Mouse (Mus musculus) gonadal fat pad, adult 2 months (tissue): Measurements from ENCODE around the gene Hoxa2. TPM values are rescaled to one million over a fixed set of nuclear protein-coding genes. Genes with fewer than 3 reads are reported as not detected.

ENCODE experiments used
- DNase-seq: peaks from one replicate; pipeline ENCODE4 v3.0.0-alpha.2; 2012; ENCODE audit warnings: low read depth
- polyA plus RNA-seq: library from polyadenylated mRNA; depleted of rRNA; stranded (reverse); fragments of >200 nt; gene quantifications from 2 replicates; pipeline ENCODE4 v1.2.3, GENCODE M21; 2012

The Hoxa2 gene
- polyA plus RNA-seq, 1 experiment = 1.6 TPM

- DNase-seq = no peak
These were observed 15.6 kb upstream of the Hoxa2 start for GRCm38 (mm10) chr6:52180213-52180710.

- no peak for DNase-seq
These were observed 15.1 kb upstream of the Hoxa2 start for GRCm38 (mm10) chr6:52179690-52180089.

GRCm38 (mm10) chr6:52178918-52179665, 14.5 kb upstream of the Hoxa2 start:
- no peak for DNase-seq

- no peak for DNase-seq
These were observed 13.2 kb upstream of the Hoxa2 start for GRCm38 (mm10) chr6:52177806-52178205.

GRCm38 (mm10) chr6:52177061-52177735, 12.6 kb upstream of the Hoxa2 start, which contains the start of gene 5730596B20Rik:
Gene 5730596B20Rik (plus strand): TSS chr6:52177498.
- DNase-seq = no peak

GRCm38 (mm10) chr6:52176391-52176790, 11.8 kb upstream of the Hoxa2 start:
- DNase-seq = no peak

GRCm38 (mm10) chr6:52175864-52176263, 11.2 kb upstream of the Hoxa2 start:
- DNase-seq = no peak

- DNase-seq = no peak
These were observed 10.5 kb upstream of the Hoxa2 start for GRCm38 (mm10) chr6:52174968-52175751.

- no peak for DNase-seq
These were observed 9.0 kb upstream of the Hoxa2 start for GRCm38 (mm10) chr6:52173648-52174047.

- DNase-seq = no peak
These were observed 7.9 kb upstream of the Hoxa2 start for GRCm38 (mm10) chr6:52172501-52172900.

- DNase-seq = no peak
These were observed 7.3 kb upstream of the Hoxa2 start for GRCm38 (mm10) chr6:52171938-52172337.

- no peak for DNase-seq
These were observed 6.7 kb upstream of the Hoxa2 start for GRCm38 (mm10) chr6:52171331-52171730.

GRCm38 (mm10) chr6:52170898-52171223, 6.2 kb upstream of the Hoxa2 start:
- no peak for DNase-seq

GRCm38 (mm10) chr6:52170166-52170897, 5.7 kb upstream of the Hoxa2 start:
- no peak for DNase-seq

- no peak for DNase-seq
These were observed 5.0 kb upstream of the Hoxa2 start for GRCm38 (mm10) chr6:52169499-52170165.

- DNase-seq = no peak
These were observed 3.8 kb upstream of the Hoxa2 start for GRCm38 (mm10) chr6:52168191-52169055.

- no peak for DNase-seq
These were observed 3.1 kb upstream of the Hoxa2 start for GRCm38 (mm10) chr6:52167736-52168161.

- no peak for DNase-seq
These were observed 2.5 kb upstream of the Hoxa2 start for GRCm38 (mm10) chr6:52167176-52167575.

- DNase-seq = no peak
These were observed 1.9 kb upstream of the Hoxa2 start for GRCm38 (mm10) chr6:52166431-52167077.
